Mouse (Mus musculus) macrophage (primary cell): ENCODE results near the gene Khdrbs1. TPM values are rescaled to one million over a fixed set of nuclear protein-coding genes. Genes with fewer than 3 reads are reported as not detected.
A peak's percentile ranks its signal among the peaks of the same experiment; 100 is the strongest.
"Not testable (repeated sequence)": the region's sequence is repeated elsewhere in the genome, so short reads cannot be mapped to it uniquely, and the experiment has no call there.

ENCODE experiments used
- H3K27ac ChIP-seq: fragments of 350-480 bp; formaldehyde crosslinking; 2 replicates; pipeline ENCODE4 v1.9.0; 2021
- H3K36me3 ChIP-seq: fragments of 350-480 bp; formaldehyde crosslinking; 2 replicates; pipeline ENCODE4 v1.9.0; 2021; ENCODE audit errors: inconsistent target
- H3K4me3 ChIP-seq: fragments of 350-480 bp; formaldehyde crosslinking; 2 replicates; pipeline ENCODE4 v1.9.0; 2021; ENCODE audit errors: inconsistent target
- H3K79me2 ChIP-seq: fragments of 350-480 bp; formaldehyde crosslinking; 2 replicates; pipeline ENCODE4 v1.9.0; 2021; ENCODE audit errors: inconsistent target
- WGBS: methylation state at CpG from one replicate; pipeline ENCODE4 v1.1.7; 2026; ENCODE audit warnings: inconsistent platforms; ENCODE audit not compliant: missing documents; 5-methylcytosine and 5-hydroxymethylcytosine counted together
- polyA plus RNA-seq: library from polyadenylated mRNA; stranded (reverse); fragments of 250-400 nt; gene quantifications from 3 replicates; pipeline ENCODE4 v1.2.4, GENCODE M21; 2018; ENCODE audit warnings: inconsistent platforms

The Khdrbs1 gene
- polyA plus RNA-seq, 1 experiment from 2014 or later = 62.9 TPM

DNA sequence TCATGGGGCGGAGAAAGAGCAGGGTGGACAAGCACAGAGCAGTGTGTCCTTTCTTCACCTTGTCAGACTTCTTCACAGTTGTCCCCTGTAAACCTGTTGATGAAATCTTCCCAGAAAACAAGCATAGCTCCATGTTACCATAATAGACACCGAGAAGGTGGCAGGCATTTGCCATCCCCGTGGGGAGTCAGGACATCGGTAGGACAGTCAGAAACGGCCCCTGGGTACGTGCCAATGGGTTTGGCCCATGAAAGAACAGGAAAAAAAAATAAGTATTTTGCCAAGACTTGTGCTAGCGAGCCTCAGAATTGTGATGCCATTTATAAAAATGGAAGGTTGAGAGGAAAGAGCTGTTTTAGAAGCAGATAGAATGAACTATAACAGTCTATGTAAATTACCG is 25.7 kb upstream of the Khdrbs1 start:
- Histone ChIP-seq H3K36me3 (no peaks in the 10 kb centered on the region), H3K4me3 (no peak overlapping the region), H3K27ac (no peak overlapping the region), H3K79me2 (no peaks in the 10 kb centered on the region)
- 85% methylated on average over 8 of the region's 8 CpGs for WGBS

DNA sequence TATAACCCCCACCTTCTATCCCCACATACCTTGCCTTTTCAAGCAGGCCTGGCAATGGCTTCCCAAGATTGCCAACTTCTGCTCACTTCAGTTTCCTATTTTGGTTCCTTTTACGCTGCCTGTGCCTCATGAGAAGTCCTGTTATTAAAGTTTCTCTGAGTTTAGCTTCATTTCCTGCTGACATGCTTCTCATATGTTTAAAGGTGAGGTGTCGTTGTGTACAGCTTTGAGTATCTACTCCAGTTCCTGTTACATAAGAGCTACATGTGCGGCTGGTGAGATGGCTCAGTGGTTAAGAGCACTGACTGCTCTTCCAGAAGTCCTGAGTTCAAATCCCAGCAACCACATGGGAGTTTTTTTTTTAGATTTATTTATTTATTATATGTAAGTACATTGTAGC is 23.2 kb upstream of the Khdrbs1 start:
- no peaks in the 10 kb centered on the region for H3K79me2 ChIP-seq
- H3K36me3 ChIP-seq = no peaks in the 10 kb centered on the region
- no peak overlapping the region for H3K4me3 ChIP-seq
- no peak overlapping the region for H3K27ac ChIP-seq
- WGBS = 67% methylated on average over 3 of the region's 3 CpGs

DNA sequence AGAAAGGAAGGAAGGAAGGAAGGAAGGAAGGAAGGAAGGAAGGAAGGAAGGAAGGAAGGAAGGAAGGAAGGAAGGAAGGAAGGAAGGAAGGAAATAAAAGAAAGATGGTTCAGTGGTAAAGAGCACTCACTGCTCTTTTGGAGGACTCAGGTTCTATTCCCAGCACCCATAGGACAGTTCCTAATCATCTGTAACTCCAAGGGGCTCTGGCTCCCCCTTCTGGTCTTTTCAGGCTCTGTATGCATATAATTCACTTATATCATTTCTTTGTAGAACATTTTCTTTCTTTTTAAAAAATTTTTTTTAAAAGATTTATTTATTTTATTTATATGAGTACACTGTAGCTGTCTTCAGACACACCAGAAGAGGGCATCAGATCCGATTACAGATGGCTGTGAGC is 20.4 kb upstream of the Khdrbs1 start:
- H3K4me3 ChIP-seq, H3K27ac ChIP-seq, H3K36me3 ChIP-seq, H3K79me2 ChIP-seq: not testable (repeated sequence)
- no CpG with 5 or more reads among the region's 1 CpGs for WGBS

DNA sequence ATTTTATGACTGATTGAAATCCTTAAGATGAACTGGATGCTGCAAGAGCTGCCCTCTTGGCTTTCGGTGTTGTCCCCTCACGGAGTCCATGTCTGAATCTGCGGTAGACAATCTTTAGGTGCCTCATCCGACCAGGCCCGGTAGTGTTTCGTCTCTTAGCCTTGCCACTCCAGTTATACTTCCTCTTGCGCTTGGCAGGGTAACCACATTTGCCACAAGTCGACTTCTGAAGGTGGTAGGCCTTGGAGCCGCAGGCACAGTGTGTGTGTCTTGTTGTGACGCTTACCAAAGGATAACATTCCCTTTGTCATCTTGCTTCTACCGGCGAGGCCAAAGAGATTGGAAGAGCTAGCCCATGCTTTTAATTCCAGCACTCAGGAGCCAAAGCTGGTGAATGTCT is 19.5 kb upstream of the Khdrbs1 start:
- Histone ChIP-seq H3K79me2 (no peaks in the 10 kb centered on the region), H3K36me3 (no peaks in the 10 kb centered on the region), H3K27ac (no peak overlapping the region), H3K4me3 (no peak overlapping the region)
- WGBS = 13% methylated on average over 12 of the region's 12 CpGs

DNA sequence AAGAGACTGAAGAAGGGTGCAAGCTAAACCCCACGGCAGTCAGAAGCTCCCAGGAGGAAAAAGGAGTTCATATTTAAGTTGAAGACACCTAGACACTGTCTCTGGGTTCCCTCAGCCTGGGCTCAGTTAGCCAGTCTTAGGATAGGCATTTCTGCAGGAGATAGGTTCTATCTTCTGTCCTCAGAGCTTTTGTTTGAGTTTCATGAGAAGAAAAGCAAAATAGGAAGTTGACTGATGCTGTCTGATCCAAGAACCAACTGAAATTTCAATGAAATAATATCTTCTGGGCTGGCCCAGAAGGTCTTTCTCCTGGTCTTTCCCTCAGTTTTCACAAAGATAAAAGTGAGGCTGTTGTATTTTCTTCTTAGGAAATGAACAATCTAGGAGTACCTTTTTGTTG is 13.4 kb upstream of the Khdrbs1 start:
- Histone ChIP-seq H3K79me2 (no peaks in the 10 kb centered on the region), H3K27ac (no peak overlapping the region), H3K36me3 (no peaks in the 10 kb centered on the region), H3K4me3 (no peak overlapping the region)
- WGBS = 92% methylated on average over 1 of the region's 1 CpGs

DNA sequence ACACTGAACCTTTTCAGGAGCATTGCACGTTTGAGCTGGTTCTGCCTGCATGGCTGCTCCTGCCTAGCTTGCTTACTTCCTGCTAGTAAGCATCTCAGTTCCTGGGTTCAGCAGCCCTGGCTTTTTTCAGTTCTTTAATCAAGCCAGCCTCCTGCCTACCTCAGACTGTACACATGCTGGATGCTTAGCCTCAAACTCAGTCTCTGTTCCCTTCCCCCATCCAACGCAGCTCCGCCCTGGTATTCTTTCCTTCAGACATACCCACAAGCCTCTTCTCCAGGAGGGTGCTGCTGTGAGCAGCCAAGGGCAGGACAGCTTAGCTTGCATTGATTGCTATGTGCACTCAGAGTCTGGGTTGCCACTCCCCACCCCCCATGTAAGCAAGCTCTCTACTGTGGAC is 12.6 kb upstream of the Khdrbs1 start:
- no peaks in the 10 kb centered on the region for H3K79me2 ChIP-seq
- H3K27ac ChIP-seq = no peak overlapping the region

DNA sequence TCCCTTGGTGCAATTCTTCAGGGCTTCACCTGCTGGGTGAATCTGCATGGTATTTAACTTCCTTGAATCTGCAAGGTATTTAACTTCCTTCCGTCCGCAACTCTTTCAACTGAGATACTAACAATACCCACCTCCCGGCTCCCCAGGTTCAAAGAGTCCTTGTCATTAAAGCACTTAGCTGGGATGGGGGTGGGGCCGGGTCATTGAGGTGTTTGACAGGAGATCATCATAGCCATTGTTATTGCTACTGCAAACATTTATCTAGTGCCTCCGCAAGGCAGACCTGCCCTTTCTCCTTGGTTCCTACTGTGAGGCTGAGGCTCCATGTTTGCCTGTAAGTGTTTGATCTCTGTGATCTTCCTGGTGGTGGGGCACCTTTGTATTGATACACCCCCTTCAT is 8.3 kb upstream of the Khdrbs1 start:
- Histone ChIP-seq H3K27ac (no peak overlapping the region), H3K79me2 (no peaks in the 10 kb centered on the region), H3K36me3 (no peaks in the 10 kb centered on the region), H3K4me3 (no peak overlapping the region)
- 91% methylated on average over 5 of the region's 5 CpGs for WGBS

More for the DNA sequence above, 12.6 kb upstream of the Khdrbs1 start:
- H3K4me3 ChIP-seq = no peak overlapping the region
- H3K36me3 ChIP-seq = no peaks in the 10 kb centered on the region
- 38% methylated on average over 3 of the region's 3 CpGs for WGBS

DNA sequence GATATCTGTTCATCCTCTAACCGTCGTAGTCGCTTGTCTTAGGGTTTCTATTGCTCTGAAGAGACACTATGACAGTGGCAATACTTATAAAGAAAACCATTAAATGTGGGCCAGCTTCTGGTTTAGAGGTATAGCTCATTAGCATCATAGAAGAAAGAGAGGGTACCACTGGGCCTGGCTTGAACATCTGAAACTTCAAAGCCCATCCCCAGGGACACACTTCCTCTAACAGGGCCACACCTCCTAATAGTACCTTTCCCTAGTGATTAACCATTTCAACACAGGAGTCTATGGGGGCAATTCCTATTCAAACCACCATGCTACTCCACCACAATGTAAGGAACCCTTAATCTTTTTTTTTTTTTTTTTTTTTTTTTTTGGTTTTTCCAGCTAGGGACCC is 4.5 kb upstream of the Khdrbs1 start:
- WGBS = 88% methylated on average over 3 of the region's 3 CpGs

DNA sequence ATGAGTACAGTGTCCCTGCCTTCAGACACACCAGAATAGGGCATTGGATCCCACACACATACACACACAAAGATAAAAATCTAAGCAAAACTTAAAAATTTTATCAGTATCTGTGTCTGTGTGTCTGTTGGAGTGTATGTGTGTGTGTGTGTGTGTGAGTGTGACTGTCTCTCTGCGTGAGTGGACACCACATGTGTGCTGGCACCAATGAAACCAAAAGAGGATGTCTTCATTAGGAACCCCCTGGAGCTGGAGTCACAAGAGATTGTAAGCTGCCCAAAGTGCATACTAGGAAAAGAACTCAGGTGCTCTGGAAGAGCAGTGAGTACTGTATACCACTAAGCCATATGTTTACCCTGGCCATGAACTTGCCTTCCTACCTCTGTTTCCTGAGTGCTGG is 4.0 kb upstream of the Khdrbs1 start:
- WGBS = 23% methylated on average over 1 of the region's 1 CpGs
- H3K36me3 ChIP-seq = no peaks in the 10 kb centered on the region
- peaks cover 7% of the 10 kb centered on the region for H3K79me2 ChIP-seq
- peak overlapping the region; percentile 5; the same call in 1 of the 2 replicates for H3K27ac ChIP-seq
- no peak overlapping the region for H3K4me3 ChIP-seq

More for the DNA sequence above, 4.5 kb upstream of the Khdrbs1 start:
- peaks cover 2% of the 10 kb centered on the region for H3K79me2 ChIP-seq
- H3K36me3 ChIP-seq = no peaks in the 10 kb centered on the region
- H3K4me3 ChIP-seq = no peak overlapping the region
- no peak overlapping the region for H3K27ac ChIP-seq

DNA sequence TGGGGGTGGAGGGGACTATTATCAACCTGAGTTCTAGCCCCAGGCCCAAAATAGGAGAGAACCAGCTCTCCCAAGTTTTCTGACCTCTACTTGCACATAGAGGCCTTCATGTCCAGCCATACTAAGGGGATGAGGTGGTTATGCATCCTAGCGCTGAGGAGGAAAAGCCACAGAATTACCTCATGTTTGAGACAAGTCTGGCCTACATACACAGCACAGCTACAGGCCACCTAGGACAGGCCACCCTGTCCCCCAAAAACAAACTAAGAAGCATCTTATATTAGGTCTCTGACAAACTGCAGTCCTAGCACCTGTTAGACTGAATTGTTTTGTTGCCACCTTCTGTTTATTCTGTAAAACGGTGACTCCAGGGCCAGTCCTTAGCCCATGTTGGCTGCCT is 1.4 kb upstream of the Khdrbs1 start:
- Histone ChIP-seq H3K4me3 (peak overlapping the region; percentile 47), H3K27ac (peak overlapping the region; percentile 95), H3K79me2 (peaks cover 33% of the 10 kb centered on the region), H3K36me3 (no peaks in the 10 kb centered on the region)
- 42% methylated on average over 2 of the region's 2 CpGs for WGBS

DNA sequence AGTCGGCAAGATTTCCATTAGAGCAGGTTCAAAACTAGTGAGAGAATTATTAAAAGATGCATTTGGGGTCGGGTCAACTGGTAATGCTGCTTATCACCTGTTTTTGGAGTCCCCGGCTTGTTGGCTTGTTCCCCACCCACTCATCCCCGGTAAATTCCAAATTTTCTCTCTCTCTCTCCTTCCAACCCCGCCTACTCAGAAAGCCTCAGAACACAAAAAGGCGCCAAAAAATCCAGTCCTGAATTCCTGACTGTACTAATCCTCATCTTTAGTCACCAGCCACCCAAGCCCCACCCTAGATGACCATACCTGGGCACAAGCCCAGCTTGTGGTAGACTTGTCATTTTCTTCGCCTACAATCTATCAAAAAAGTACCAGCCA is 897 bp upstream of the Khdrbs1 start:
- peak overlapping the region; percentile 95 for H3K27ac ChIP-seq
- WGBS = 5% methylated on average over 7 of the region's 7 CpGs
- H3K79me2 ChIP-seq = peaks cover 38% of the 10 kb centered on the region
- H3K4me3 ChIP-seq = peak overlapping the region; percentile 47
- H3K36me3 ChIP-seq = no peaks in the 10 kb centered on the region

DNA sequence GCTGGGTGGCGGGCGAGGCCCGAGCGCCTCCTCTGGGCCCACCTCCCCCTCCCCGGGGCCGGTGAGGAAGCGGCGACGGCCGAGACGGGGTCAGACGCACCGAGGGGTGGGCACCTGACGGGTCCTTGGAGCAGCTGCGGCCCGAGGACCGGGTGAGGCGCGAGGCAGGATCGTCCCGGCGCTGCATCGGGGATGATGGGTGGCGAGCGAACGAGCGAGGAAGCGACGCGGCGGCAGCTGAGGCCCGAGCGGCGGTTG is 200 bp downstream of the Khdrbs1 start:
- peak overlapping the region; percentile 93 for H3K4me3 ChIP-seq
- no peaks in the 10 kb centered on the region for H3K36me3 ChIP-seq
- peaks cover 49% of the 10 kb centered on the region for H3K79me2 ChIP-seq
- WGBS = 0% methylated on average over 32 of the region's 34 CpGs
- no peak overlapping the region for H3K27ac ChIP-seq

DNA sequence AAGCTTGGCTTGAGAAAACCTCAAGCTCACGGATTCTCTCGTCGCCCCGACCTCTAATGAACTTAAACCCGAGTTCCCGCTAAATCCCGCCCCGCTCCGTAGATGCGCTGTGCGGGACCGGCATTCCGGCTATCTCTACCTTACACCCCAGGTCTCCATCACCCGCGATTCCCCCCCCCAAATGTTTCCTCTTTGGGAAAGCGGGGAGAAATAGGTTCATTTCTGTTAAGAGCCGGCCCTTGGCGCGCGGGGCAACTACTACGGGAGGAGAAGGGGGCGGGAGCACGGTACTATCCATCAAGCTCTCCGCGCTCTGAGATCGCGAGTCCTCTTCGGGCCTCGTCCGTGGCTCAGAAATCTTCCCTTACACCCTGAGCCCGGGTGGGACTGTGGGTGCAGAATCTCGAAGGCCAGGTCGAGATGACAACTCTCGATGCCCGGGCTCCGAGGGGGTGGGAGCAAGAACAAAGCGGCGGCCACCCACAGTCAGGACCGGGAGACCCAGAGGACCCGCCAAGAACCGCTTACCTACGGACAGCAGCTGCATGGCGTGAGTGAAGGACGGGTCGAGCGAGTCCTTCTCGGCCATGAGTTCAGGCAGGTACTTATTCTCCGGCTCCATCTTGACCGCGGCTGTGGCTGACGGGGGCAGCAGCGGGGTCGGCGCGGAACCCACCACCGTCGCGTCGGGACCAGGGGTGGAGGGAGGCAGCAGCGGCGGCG is 691 bp downstream of the Khdrbs1 start:
- 2% methylated on average over 60 of the region's 62 CpGs for WGBS
- Histone ChIP-seq H3K4me3 (peak overlapping the region; percentile 93), H3K36me3 (no peaks in the 10 kb centered on the region), H3K27ac (peak overlapping the region; percentile 59), H3K79me2 (peaks cover 54% of the 10 kb centered on the region)

DNA sequence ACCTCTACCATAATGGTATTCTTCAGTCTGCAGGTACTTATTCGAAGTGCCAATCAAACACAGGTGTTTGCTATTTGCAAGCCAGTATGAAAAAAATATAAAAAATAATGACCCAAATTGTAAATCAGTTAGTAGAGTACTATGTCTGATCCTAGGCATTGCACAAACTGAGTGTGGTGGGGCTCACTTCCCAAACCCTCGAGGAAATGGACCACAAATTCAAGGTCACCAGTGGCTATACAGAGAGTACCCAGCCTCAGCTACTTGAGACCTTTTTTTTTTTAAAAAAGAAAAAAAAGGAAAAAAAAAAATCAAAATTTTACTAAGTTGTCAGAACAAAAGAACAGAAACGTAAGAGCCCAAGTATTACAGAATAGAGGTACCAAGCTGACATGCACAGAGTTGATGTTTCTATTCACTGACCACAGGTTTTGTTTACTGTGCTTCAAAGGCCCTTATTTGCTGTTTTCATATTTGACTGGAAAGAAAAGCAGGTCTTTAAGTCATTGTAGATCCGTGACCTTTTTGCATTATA is 2.9 kb downstream of the Khdrbs1 start:
- Histone ChIP-seq H3K4me3 (no peak overlapping the region), H3K27ac (no peak overlapping the region), H3K36me3 (no peaks in the 10 kb centered on the region), H3K79me2 (peaks cover 76% of the 10 kb centered on the region)
- WGBS = 72% methylated on average over 4 of the region's 4 CpGs

DNA sequence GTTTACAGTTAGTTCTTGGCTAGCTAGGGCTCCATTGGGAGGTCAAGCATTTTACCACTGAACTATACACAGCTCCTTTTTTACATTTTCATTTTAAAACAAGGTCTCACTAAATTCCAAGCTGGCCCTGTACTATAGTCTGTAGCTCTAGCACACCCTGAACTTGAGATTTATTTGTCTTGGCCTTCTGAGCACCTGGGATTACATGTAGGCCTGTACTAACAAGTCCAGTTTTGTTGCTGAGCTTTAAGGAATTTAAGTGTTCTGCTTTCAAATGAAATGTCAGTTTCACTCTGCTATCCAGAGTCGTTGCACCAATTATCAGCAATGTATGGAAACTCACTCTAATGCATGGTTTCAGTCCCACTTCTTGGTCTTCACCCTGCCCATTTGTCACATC is 5.9 kb downstream of the Khdrbs1 start:
- WGBS = 50% methylated on average over 1 of the region's 1 CpGs
- Histone ChIP-seq H3K79me2 (peaks cover 100% of the 10 kb centered on the region), H3K4me3 (no peak overlapping the region), H3K27ac (no peak overlapping the region), H3K36me3 (no peaks in the 10 kb centered on the region)

DNA sequence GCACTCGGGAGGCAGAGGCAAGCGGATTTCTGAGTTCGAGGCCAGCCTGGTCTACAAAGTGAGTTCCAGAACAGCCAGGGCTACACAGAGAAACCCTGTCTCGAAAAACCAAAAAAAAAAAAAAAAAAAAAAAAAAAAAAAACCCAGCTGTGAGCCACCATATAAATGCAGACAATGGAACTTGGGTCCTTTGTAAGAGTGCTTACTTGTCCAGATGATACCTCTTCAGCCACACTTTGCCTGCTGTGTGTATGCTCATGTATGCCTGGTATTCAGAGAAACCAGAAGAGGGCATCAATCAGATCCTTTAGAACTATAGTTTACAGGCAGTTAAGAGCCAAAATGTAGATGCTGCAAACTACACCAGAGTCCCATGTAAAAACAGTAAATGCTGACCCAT is 6.6 kb downstream of the Khdrbs1 start:
- not testable (repeated sequence) for H3K36me3 ChIP-seq, H3K27ac ChIP-seq, H3K4me3 ChIP-seq
- no CpG with 5 or more reads among the region's 4 CpGs for WGBS
- H3K79me2 ChIP-seq = peaks cover 100% of the 10 kb centered on the region
